Mouse (Mus musculus) heart, adult 2 months (tissue): Measurements from ENCODE around the gene Crp. TPM values are rescaled to one million over a fixed set of nuclear protein-coding genes. Genes with fewer than 3 reads are reported as not detected.

ENCODE experiments used
- DNase-seq, 2 experiments: peaks; one replicate each; pipeline ENCODE4 v3.0.0; 2021
- H3K27ac ChIP-seq: fragments of 200-600 bp; 2 replicates; pipeline ENCODE4 v1.8.1; 2022
- H3K27me3 ChIP-seq: fragments of 200-500 bp; 2 replicates; pipeline ENCODE4 v1.6.1; 2012; ENCODE audit warnings: mild to moderate bottlenecking, low read length, inconsistent platforms, mixed read lengths; ENCODE audit not compliant: control insufficient read depth, insufficient read depth
- H3K36me3 ChIP-seq: fragments of 200-500 bp; 2 replicates; pipeline ENCODE4 v1.6.1; 2012; ENCODE audit warnings: low read length, inconsistent platforms; ENCODE audit not compliant: control insufficient read depth, insufficient read depth
- H3K4me1 ChIP-seq: fragments of 200-500 bp; 2 replicates; pipeline ENCODE4 v1.6.1; 2011; ENCODE audit warnings: low read length; ENCODE audit not compliant: control insufficient read depth, insufficient read depth
- H3K4me3 ChIP-seq: fragments of 200-600 bp; 2 replicates; pipeline ENCODE4 v1.8.1; 2022
- H3K79me2 ChIP-seq: fragments of 200-500 bp; replicated peaks from 2 replicates; pipeline ENCODE4 v1.6.1; 2012; ENCODE audit warnings: mild to moderate bottlenecking, inconsistent platforms, low read length, moderate library complexity, mixed read lengths; ENCODE audit not compliant: control insufficient read depth, insufficient read depth
- H3K9ac ChIP-seq: fragments of 200-500 bp; 2 replicates; pipeline ENCODE4 v1.6.1; 2012; ENCODE audit warnings: low read depth, mild to moderate bottlenecking, control low read depth, inconsistent platforms, low read length, mixed read lengths
- CTCF ChIP-seq: fragments of 200-600 bp; IDR thresholded peaks from 2 replicates; pipeline ENCODE4 v1.8.1; 2022; ENCODE audit warnings: antibody characterized with exemption, mild to moderate bottlenecking, moderate library complexity
- EP300 ChIP-seq: fragments of 200-500 bp; IDR thresholded peaks from 2 replicates; pipeline ENCODE4 v1.6.1; 2011; ENCODE audit warnings: low read depth, low read length, control low read depth; ENCODE audit not compliant: insufficient read depth
- POLR2A ChIP-seq: fragments of 200-500 bp; IDR thresholded peaks from 2 replicates; pipeline ENCODE4 v1.6.1; 2011; ENCODE audit warnings: mild to moderate bottlenecking, low read depth, low read length, control low read depth; ENCODE audit not compliant: insufficient read depth
- WGBS: fragments of 180-500 bp; shearing (Covaris S2); methylation state at CpG from one replicate; pipeline ENCODE4 v1.1.7; 2018; 5-methylcytosine and 5-hydroxymethylcytosine counted together
- intact Hi-C: fragments of 180-260 bp; cut with DNase I; formaldehyde crosslinking; loops from one replicate; pipeline ENCODE4 v1.15.1; 2025
- polyA plus RNA-seq: library from polyadenylated mRNA; depleted of rRNA; stranded (reverse); fragments of >200 nt; gene quantifications from 2 replicates; pipeline ENCODE4 v1.2.3, GENCODE M21; 2012; rRNA removed
- total RNA-seq, 2 experiments: library from RNA; stranded (reverse); gene quantifications; 2 replicates each; pipeline ENCODE4 v1.2.3; 2021

The Crp gene
- total and polyA plus RNA-seq, 3 experiments = not detected

GRCm38 (mm10) chr1:172847044-172847761, 149.3 kb downstream of the Crp start:
- intact Hi-C loops = no loop called here
- no peaks in the 10 kb centered on the region for H3K79me2 ChIP-seq
- no peak overlapping the region for H3K9ac ChIP-seq
- no peak overlapping the region for H3K4me3 ChIP-seq
- H3K27ac ChIP-seq = no peak overlapping the region
- no peaks in the 10 kb centered on the region for H3K4me1 ChIP-seq
- DNase-seq = no peak
- H3K36me3 ChIP-seq = no peaks in the 10 kb centered on the region
- TF ChIP-seq POLR2A (no peak), CTCF (no peak), EP300 (no peak)
- no peaks in the 10 kb centered on the region for H3K27me3 ChIP-seq
- 66% methylated on average over 2 of the region's 2 CpGs for WGBS

GRCm38 (mm10) chr1:172848171-172848570, 150.3 kb downstream of the Crp start:
- intact Hi-C loops = no loop called here
- WGBS = 86% methylated on average over 2 of the region's 2 CpGs
- DNase-seq = no peak
- H3K27ac ChIP-seq = no peak overlapping the region
- H3K4me3 ChIP-seq = no peak overlapping the region
- H3K79me2 ChIP-seq = no peaks in the 10 kb centered on the region
- no peak overlapping the region for H3K9ac ChIP-seq
- no peak for TF ChIP-seq CTCF
- TF ChIP-seq EP300 = no peak
- no peak for TF ChIP-seq POLR2A
- no peaks in the 10 kb centered on the region for H3K4me1 ChIP-seq
- no peaks in the 10 kb centered on the region for H3K36me3 ChIP-seq
- no peaks in the 10 kb centered on the region for H3K27me3 ChIP-seq

- no peak overlapping the region for H3K27ac ChIP-seq
- no peaks in the 10 kb centered on the region for H3K27me3 ChIP-seq
- H3K9ac ChIP-seq = no peak overlapping the region
- intact Hi-C loops = no loop called here
- H3K4me3 ChIP-seq = no peak overlapping the region
- 68% methylated on average over 4 of the region's 4 CpGs for WGBS
- H3K4me1 ChIP-seq = no peaks in the 10 kb centered on the region
- H3K79me2 ChIP-seq = no peaks in the 10 kb centered on the region
- no peak for DNase-seq
- TF ChIP-seq EP300 = no peak
- TF ChIP-seq POLR2A = no peak
- no peaks in the 10 kb centered on the region for H3K36me3 ChIP-seq
Observed at GRCm38 (mm10) chr1:172875265-172875664, 177.4 kb downstream of the Crp start.

GRCm38 (mm10) chr1:172876675-172877074, 178.8 kb downstream of the Crp start:
- 71% methylated on average over 1 of the region's 1 CpGs for WGBS

More at GRCm38 (mm10) chr1:172876675-172877074, 178.8 kb downstream of the Crp start:
- Histone ChIP-seq H3K4me1 (no peaks in the 10 kb centered on the region), H3K9ac (no peak overlapping the region), H3K27ac (no peak overlapping the region), H3K27me3 (no peaks in the 10 kb centered on the region), H3K4me3 (no peak overlapping the region), H3K36me3 (no peaks in the 10 kb centered on the region), H3K79me2 (no peaks in the 10 kb centered on the region)
- no peak for TF ChIP-seq CTCF
- intact Hi-C loops = no loop called here
- no peak for DNase-seq

Other genes with a start within 250 kb of the Crp start
- gene Slamf9, start 222.7 kb upstream of the Crp start, total RNA-seq = 1 to 10 TPM; 1.2 to 2.3 TPM
- gene Slamf9, start 222.7 kb upstream of the Crp start, polyA plus RNA-seq = 6.8 and 7.0 TPM in 2 replicates
- gene Igsf9, start 216.3 kb upstream of the Crp start, total RNA-seq = under 1 TPM; 0.36 to 0.47 TPM
- 2.1 and 3.8 TPM in 2 replicates for gene Igsf9, start 216.3 kb upstream of the Crp start, polyA plus RNA-seq
- gene Tagln2, start 198.0 kb upstream of the Crp start, total RNA-seq = 10 to 100 TPM; 65.5 to 77.8 TPM
- gene Tagln2, start 198.0 kb upstream of the Crp start, polyA plus RNA-seq = 131 and 152 TPM in 2 replicates
- under 1 TPM; 0.39 to 0.52 TPM for gene Cfap45, start 177.3 kb upstream of the Crp start, total RNA-seq
- gene Cfap45, start 177.3 kb upstream of the Crp start, polyA plus RNA-seq = 0.26 and 0.53 TPM in 2 replicates
- not detected for gene Vsig8, start 142.1 kb upstream of the Crp start, total RNA-seq
- gene Vsig8, start 142.1 kb upstream of the Crp start, polyA plus RNA-seq = not detected in 2 replicates
- gene Slamf8, start 107.5 kb upstream of the Crp start, total RNA-seq = under 1 TPM; 0.30 to 0.34 TPM
- gene Slamf8, start 107.5 kb upstream of the Crp start, polyA plus RNA-seq = 0.97 and 1.3 TPM in 2 replicates
- gene Fcrl6, start 95.5 kb upstream of the Crp start, total RNA-seq = not detected
- gene Fcrl6, start 95.5 kb upstream of the Crp start, polyA plus RNA-seq = not detected in 2 replicates
- 10 to 100 TPM; 10.1 to 12.3 TPM for gene Dusp23, start 65.1 kb upstream of the Crp start, total RNA-seq
- 22.0 and 38.1 TPM in 2 replicates for gene Dusp23, start 65.1 kb upstream of the Crp start, polyA plus RNA-seq
- gene Apcs, start 197.0 kb downstream of the Crp start, total RNA-seq = not detected
- not detected in 2 replicates for gene Apcs, start 197.0 kb downstream of the Crp start, polyA plus RNA-seq